13 mouse cellular contexts compared by ENCODE assay signal in the genomic region with DNA sequence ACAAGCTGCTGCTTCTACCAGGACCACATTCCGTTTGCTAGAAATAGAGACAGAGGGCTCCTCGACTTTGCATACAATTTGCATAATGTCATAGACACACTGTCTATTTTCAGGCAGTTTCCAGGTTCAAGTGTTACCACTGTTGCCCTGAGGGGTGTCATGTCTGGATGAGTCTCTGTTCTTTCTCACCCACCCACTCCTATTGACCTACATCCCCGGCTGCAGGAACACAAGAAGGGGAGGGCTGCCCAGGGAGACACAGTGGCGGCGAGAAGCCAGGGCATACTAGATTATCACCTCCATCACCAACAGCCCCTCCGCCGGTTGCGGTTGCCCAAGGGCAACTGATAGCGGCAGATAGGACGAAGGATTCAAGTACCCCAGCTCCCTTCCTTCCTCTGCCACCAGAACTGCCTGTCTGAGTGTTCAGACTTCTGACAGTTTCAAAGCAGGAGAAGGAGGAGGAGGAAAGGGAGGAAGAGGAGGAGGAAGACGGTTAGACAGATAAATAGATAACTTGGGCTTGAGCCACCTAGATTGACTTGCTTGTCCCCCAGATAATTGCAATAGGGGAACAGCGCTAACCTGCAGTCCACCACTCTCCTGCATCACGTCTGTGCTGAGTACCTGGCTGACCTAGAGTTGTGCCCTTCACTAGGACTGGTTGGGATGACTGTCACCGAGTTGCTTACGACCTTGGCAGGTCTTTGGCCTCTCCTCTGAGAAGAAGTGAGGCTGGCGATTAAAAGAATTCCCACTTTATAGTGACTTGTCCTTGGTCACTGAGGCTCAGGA. TPM values are rescaled to one million over a fixed set of nuclear protein-coding genes. Genes with fewer than 3 reads are reported as not detected.
DNase-seq lines count a peak whose midpoint lies in the region; ATAC-seq and TF ChIP-seq lines count a peak whose summit lies in the region.
"Had no signal": no experiment of that assay in that cellular context is flagged by ENCODE, and none has a peak within 500 bp of the region (broad histone marks: within the 10 kb centered on the region; RNA-seq: fewer than 3 reads in every experiment).

No protein-coding gene starts in this region.

- 53% methylated on average over 16 of the region's 16 CpGs for WGBS in lung, embryonic 15.5 days
- 4% methylated on average over 16 of the region's 16 CpGs for WGBS in bone marrow, adult 2 months
- 82% methylated on average over 16 of the region's 16 CpGs for WGBS in limb, embryonic 10.5 days

- no peaks in the 10 kb centered on the region for H3K36me3 ChIP-seq in lung, embryonic 15.5 days
- no peaks in the 10 kb centered on the region for H3K36me3 ChIP-seq in limb, embryonic 10.5 days
- H3K36me3 ChIP-seq: embryonic facial prominence, embryonic 12.5 days had no signal

- intact Hi-C loops in gastrocnemius, adult 2 months (cut with DNase I) = loop anchor here (2.0 kb wide), 1 partner anchor 25 kb away; no protein-coding TSS in a partner anchor

- H3K4me1 ChIP-seq in lung, embryonic 15.5 days = peaks cover 60% of the 10 kb centered on the region
- H3K4me1 ChIP-seq in bone marrow, adult 2 months (ENCODE audit: control insufficient read depth, insufficient read depth, low read length) = peaks cover 9% of the 10 kb centered on the region
- peaks cover 58% of the 10 kb centered on the region for H3K4me1 ChIP-seq in limb, embryonic 10.5 days

- no peak overlapping the region for H3K9ac ChIP-seq in lung, embryonic 15.5 days
- H3K9ac ChIP-seq: embryonic facial prominence, embryonic 12.5 days had no signal

- peak overlapping the region; percentile 41 for H3K27ac ChIP-seq in gastrocnemius, adult 2 months
- H3K27ac ChIP-seq in lung, embryonic 15.5 days = peak overlapping the region; percentile 43
- peak overlapping the region; percentile 25; the same call in 1 of the 2 replicates for H3K27ac ChIP-seq in bone marrow, adult 2 months (ENCODE audit: control insufficient read depth, insufficient read depth, low read depth, low read length, poor library complexity)
- H3K27ac ChIP-seq in limb, embryonic 10.5 days = no peak overlapping the region
- H3K27ac ChIP-seq: embryonic facial prominence, embryonic 12.5 days had no signal

- no peak overlapping the region for H3K4me2 ChIP-seq in lung, embryonic 15.5 days
- H3K4me2 ChIP-seq: embryonic facial prominence, embryonic 12.5 days had no signal

- H3K4me3 ChIP-seq in gastrocnemius, adult 2 months = no peak overlapping the region
- no peak overlapping the region for H3K4me3 ChIP-seq in lung, embryonic 15.5 days
- no peak overlapping the region for H3K4me3 ChIP-seq in bone marrow, adult 2 months (replicated peaks; ENCODE audit: control insufficient read depth, low read depth, low read length)
- no peak overlapping the region for H3K4me3 ChIP-seq in limb, embryonic 10.5 days
- H3K4me3 ChIP-seq: embryonic facial prominence, embryonic 12.5 days had no signal

- no peak for ATAC-seq in lung, embryonic 15.5 days (ENCODE audit: borderline replicate concordance, extremely low read depth, low FRiP score, low TSS enrichment)
- ATAC-seq in megakaryocyte progenitor cell, adult 5-6 weeks (replicated peaks; ENCODE audit: poor library complexity) = peak; percentile 14; the same call in 1 of the 2 replicates

- DNase-seq in gastrocnemius, adult 2 months = no peak
- DNase-seq in gastrocnemius, postnatal 4 days (ENCODE audit: low spot score in 2 of 2) = no peak
- DNase-seq in lung, postnatal 36 days = no peak
- DNase-seq in limb, embryonic 10.5 days (ENCODE audit: low spot score) = no peak
- no peak for DNase-seq in adrenal gland, adult 8-10 months

- no peak for TF ChIP-seq POLR2A in bone marrow, adult 2 months (IDR thresholded peaks at IDR 0.05; ENCODE audit: borderline replicate concordance, control insufficient read depth, low read depth, low read length)

- no peak for TF ChIP-seq CTCF in gastrocnemius, adult 2 months (IDR thresholded peaks at IDR 0.05)
- no peak for TF ChIP-seq CTCF in bone marrow, adult 2 months (IDR thresholded peaks at IDR 0.05; ENCODE audit: control insufficient read depth, insufficient read depth, low read length)

- H3K9me3 ChIP-seq in lung, embryonic 15.5 days = no peaks in the 10 kb centered on the region
- no peaks in the 10 kb centered on the region for H3K9me3 ChIP-seq in limb, embryonic 10.5 days (replicated peaks)
- H3K9me3 ChIP-seq: embryonic facial prominence, embryonic 12.5 days had no signal

- H3K27me3 ChIP-seq in lung, embryonic 15.5 days = no peaks in the 10 kb centered on the region
- H3K27me3 ChIP-seq in limb, embryonic 10.5 days (ENCODE audit: low read depth, poor library complexity, severe bottlenecking) = no peaks in the 10 kb centered on the region
- H3K27me3 ChIP-seq: embryonic facial prominence, embryonic 12.5 days had no signal

RNA-seq across cellular contexts. Expression of gene Acvrl1, which starts 19.0 kb away (rescaled TPM):
- total RNA-seq in gastrocnemius, adult 2 months (2021) = 10 to 100 TPM; 10.2 to 14.5 TPM
- 10 to 100 TPM; 24.6 to 28.1 TPM for total RNA-seq in gastrocnemius, postnatal 4 days (2021)
- 68.2 and 72.4 TPM in 2 replicates for polyA plus RNA-seq in lung, embryonic 15.5 days (2015; fragmentation: Nextera tagmentation; extraction: Ambion mirVana)
- polyA plus RNA-seq in bone marrow, adult 2 months (2011; ENCODE audit: insufficient read depth, insufficient read length, low replicate concordance, missing spikeins) = 7.3 and 21.9 TPM in 2 replicates
- 0.27 and 1.1 TPM in 2 replicates for total RNA-seq in megakaryocyte progenitor cell, adult 5-6 weeks (2015)
- 1.6 and 1.7 TPM in 2 replicates for total RNA-seq in megakaryocyte progenitor cell, adult 5-6 weeks (2017)
- 7.2 and 8.3 TPM in 2 replicates for polyA plus RNA-seq in limb, embryonic 10.5 days (2016; fragmentation: Nextera tagmentation; extraction: Ambion mirVana)
- 10 to 100 TPM; 14.5 to 24.7 (median 21.5) TPM for total RNA-seq in adrenal gland, adult 8-10 months (2022)

RNA-seq across cellular contexts. Expression of gene Acvr1b, which starts 26.6 kb away (rescaled TPM):
- 10 to 100 TPM; 26.9 to 30.8 TPM for total RNA-seq in gastrocnemius, adult 2 months (2021)
- 10 to 100 TPM; 16.2 to 17.0 TPM for total RNA-seq in gastrocnemius, postnatal 4 days (2021)
- polyA plus RNA-seq in lung, embryonic 15.5 days (2015; fragmentation: Nextera tagmentation; extraction: Ambion mirVana) = 5.9 and 6.0 TPM in 2 replicates
- 3.6 and 6.4 TPM in 2 replicates for polyA plus RNA-seq in bone marrow, adult 2 months (2011; ENCODE audit: insufficient read depth, insufficient read length, low replicate concordance, missing spikeins)
- total RNA-seq in megakaryocyte progenitor cell, adult 5-6 weeks (2015) = 3.4 and 4.8 TPM in 2 replicates
- total RNA-seq in megakaryocyte progenitor cell, adult 5-6 weeks (2017) = 6.4 and 10.3 TPM in 2 replicates
- 5.0 and 5.7 TPM in 2 replicates for polyA plus RNA-seq in limb, embryonic 10.5 days (2016; fragmentation: Nextera tagmentation; extraction: Ambion mirVana)
- 10 to 100 TPM in 3 of 4 experiments, 1 to 10 TPM in 1; 8.6 to 15.4 (median 12.1) TPM for total RNA-seq in adrenal gland, adult 8-10 months (2022)

RNA-seq across cellular contexts. Expression of gene Ankrd33, which starts 31.8 kb away (rescaled TPM):
- total RNA-seq in gastrocnemius, adult 2 months (2021) = not detected
- not detected for total RNA-seq in gastrocnemius, postnatal 4 days (2021)
- not detected in 2 replicates for polyA plus RNA-seq in lung, embryonic 15.5 days (2015; fragmentation: Nextera tagmentation; extraction: Ambion mirVana)
- not detected in 2 replicates for polyA plus RNA-seq in bone marrow, adult 2 months (2011; ENCODE audit: insufficient read depth, insufficient read length, low replicate concordance, missing spikeins)
- not detected in 2 replicates for total RNA-seq in megakaryocyte progenitor cell, adult 5-6 weeks (2015)
- not detected in 2 replicates for total RNA-seq in megakaryocyte progenitor cell, adult 5-6 weeks (2017)
- not detected in 2 replicates for polyA plus RNA-seq in limb, embryonic 10.5 days (2016; fragmentation: Nextera tagmentation; extraction: Ambion mirVana)
- total RNA-seq in adrenal gland, adult 8-10 months (2022) = 1 to 10 TPM in 1 of 4 experiments, under 1 TPM in 3; 0.75 to 1.1 (median 0.79) TPM
- total RNA-seq: gastrocnemius, adult 18-20 months had no signal
- polyA plus RNA-seq: embryonic facial prominence, embryonic 12.5 days; large intestine, adult 2 months; neural tube, embryonic 11.5 days; small intestine, adult 2 months had no signal

Comparison
In these comparisons a context has a peak if more than half of its experiments do, and no peak if none do; other contexts are left out.
1. RNA of gene Acvrl1, which starts 19.0 kb away (total RNA-seq): 24.6 to 28.1 TPM in gastrocnemius, postnatal 4 days, 14.5 to 24.7 TPM in adrenal gland, adult 8-10 months and 10.2 to 14.5 TPM in gastrocnemius, adult 2 months; 0.27 to 1.7 TPM in megakaryocyte progenitor cell, adult 5-6 weeks; every median in the first group is over 4 times any median in the second.